In the genomic region with DNA sequence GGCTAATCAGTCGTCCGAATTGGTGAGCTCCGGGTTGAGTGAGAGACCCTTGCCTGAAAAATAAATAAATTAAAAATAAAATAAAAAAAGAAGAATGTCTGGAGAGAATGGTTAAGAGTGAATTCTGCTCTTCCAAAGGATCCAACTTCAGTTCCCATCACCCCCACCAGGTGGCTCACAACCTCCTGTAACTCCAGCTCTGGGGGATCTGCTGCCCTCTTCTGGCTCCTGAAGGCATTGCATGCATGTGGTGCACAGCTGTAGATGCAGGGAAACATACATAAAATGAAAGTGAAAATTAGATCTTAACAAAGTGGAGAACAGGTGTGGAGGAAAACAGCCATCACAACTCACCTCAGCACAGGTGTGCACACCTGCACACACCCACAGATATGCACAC, we compare ENCODE assay signal across 9 mouse cellular contexts. TPM values are rescaled to one million over a fixed set of nuclear protein-coding genes. Genes with fewer than 3 reads are reported as not detected.
DNase-seq lines count a peak whose midpoint lies in the region; ATAC-seq and TF ChIP-seq lines count a peak whose summit lies in the region.
"Had no signal": no experiment of that assay in that cellular context is flagged by ENCODE, and none has a peak within 500 bp of the region (broad histone marks: within the 10 kb centered on the region; RNA-seq: fewer than 3 reads in every experiment).

No protein-coding gene starts in this region.

- no peak overlapping the region for H3K9ac ChIP-seq in hindbrain, embryonic 14.5 days
- no peak overlapping the region for H3K9ac ChIP-seq in hindbrain, embryonic 13.5 days
- H3K9ac ChIP-seq in CH12.LX (ENCODE audit: insufficient read depth, low read depth): no peak overlapping the region
- H3K9ac ChIP-seq in embryonic facial prominence, embryonic 11.5 days (replicated peaks; ENCODE audit: low read length): no peak overlapping the region
- H3K9ac ChIP-seq: neural tube, embryonic 13.5 days had no signal

- H3K27me3 ChIP-seq in hindbrain, embryonic 14.5 days (ENCODE audit: control insufficient read depth, insufficient read depth, low read length): 0 out of 2 replicates have a peak, but pooled peaks cover 3% of the 10 kb centered on the region
- peaks cover 25% of the 10 kb centered on the region; the same call in 1 of the 2 replicates for H3K27me3 ChIP-seq in hindbrain, embryonic 13.5 days
- peaks cover 67% of the 10 kb centered on the region for H3K27me3 ChIP-seq in CH12.LX (replicated peaks)
- H3K27me3 ChIP-seq in embryonic facial prominence, embryonic 11.5 days (ENCODE audit: control insufficient read depth, insufficient read depth, low read length): no peaks in the 10 kb centered on the region

- no peak for TF ChIP-seq EP300 in CH12.LX (IDR thresholded peaks at IDR 0.05; ENCODE audit: low read length)

- 0 out of 2 replicates have a peak, but pooled peaks cover 8% of the 10 kb centered on the region for H3K9me3 ChIP-seq in hindbrain, embryonic 14.5 days (ENCODE audit: control insufficient read depth, low read length)
- 0 out of 2 replicates have a peak, but pooled peaks cover 3% of the 10 kb centered on the region for H3K9me3 ChIP-seq in hindbrain, embryonic 13.5 days
- H3K9me3 ChIP-seq in CH12.LX (replicated peaks; ENCODE audit: low read length): peaks cover 24% of the 10 kb centered on the region
- no peaks in the 10 kb centered on the region for H3K9me3 ChIP-seq in embryonic facial prominence, embryonic 11.5 days (replicated peaks; ENCODE audit: control insufficient read depth, low read length)
- H3K9me3 ChIP-seq: neural tube, embryonic 13.5 days had no signal

- no peak overlapping the region for H3K4me3 ChIP-seq in hindbrain, embryonic 14.5 days (replicated peaks; ENCODE audit: low read length)
- no peak overlapping the region for H3K4me3 ChIP-seq in hindbrain, embryonic 13.5 days
- H3K4me3 ChIP-seq in CH12.LX (replicated peaks in 1 of 3; ENCODE audit: low read depth in 2 of 3, low read length in 2 of 3, poor library complexity in 1 of 3): no peak overlapping the region
- no peak overlapping the region for H3K4me3 ChIP-seq in embryonic facial prominence, embryonic 11.5 days (ENCODE audit: low read depth, low read length)
- H3K4me3 ChIP-seq: neural tube, embryonic 13.5 days had no signal

- no peak overlapping the region for H3K27ac ChIP-seq in hindbrain, embryonic 14.5 days
- no peak overlapping the region for H3K27ac ChIP-seq in hindbrain, embryonic 13.5 days
- no peak overlapping the region for H3K27ac ChIP-seq in CH12.LX (ENCODE audit: insufficient read depth, low read depth)
- no peak overlapping the region for H3K27ac ChIP-seq in embryonic facial prominence, embryonic 11.5 days (replicated peaks; ENCODE audit: low read depth, low read length)
- H3K27ac ChIP-seq: neural tube, embryonic 13.5 days had no signal

- no peak overlapping the region for H3K4me2 ChIP-seq in hindbrain, embryonic 14.5 days (replicated peaks)
- H3K4me2 ChIP-seq in hindbrain, embryonic 13.5 days: no peak overlapping the region
- no peak overlapping the region for H3K4me2 ChIP-seq in CH12.LX (ENCODE audit: insufficient read depth, low read depth, poor library complexity, severe bottlenecking)
- no peak overlapping the region for H3K4me2 ChIP-seq in embryonic facial prominence, embryonic 11.5 days (ENCODE audit: low read depth, low read length)
- H3K4me2 ChIP-seq: neural tube, embryonic 13.5 days had no signal

- peak; percentile 74 for DNase-seq in hindbrain, embryonic 14.5 days (ENCODE audit: low spot score)
- DNase-seq in CH12.LX (ENCODE audit: extremely low read depth): peak; percentile 86
- DNase-seq in adrenal gland, adult 8-10 months: peak; percentile 17
- peak; percentile 72 for DNase-seq in embryonic facial prominence, embryonic 11.5 days (ENCODE audit: low spot score)
- DNase-seq in layer of hippocampus, postnatal 10 days (ENCODE audit: low spot score in 2 of 2): peak; percentile 85 to 89
- peak; percentile 74 for DNase-seq in thymus, postnatal 14 days

- H3K36me3 ChIP-seq in hindbrain, embryonic 14.5 days (replicated peaks; ENCODE audit: control insufficient read depth, insufficient read depth): peaks cover 13% of the 10 kb centered on the region
- peaks cover 24% of the 10 kb centered on the region for H3K36me3 ChIP-seq in hindbrain, embryonic 13.5 days
- H3K36me3 ChIP-seq in CH12.LX (replicated peaks in 1 of 2; ENCODE audit: control insufficient read depth in 1 of 2, insufficient read depth in 1 of 2, low read length in 1 of 2): no peaks in the 10 kb centered on the region
- no peaks in the 10 kb centered on the region for H3K36me3 ChIP-seq in embryonic facial prominence, embryonic 11.5 days (replicated peaks; ENCODE audit: control insufficient read depth, insufficient read depth, low read depth, low read length)

- TF ChIP-seq RAD21 in CH12.LX (IDR thresholded peaks at IDR 0.05; ENCODE audit: low read depth, low read length): peak; percentile 56

- H3K79me2 ChIP-seq in CH12.LX (replicated peaks; ENCODE audit: control insufficient read depth, extremely low read depth, insufficient read depth, poor library complexity, severe bottlenecking): no peaks in the 10 kb centered on the region

- H3K4me1 ChIP-seq in hindbrain, embryonic 14.5 days (replicated peaks; ENCODE audit: control insufficient read depth, insufficient read depth, low read length): no peaks in the 10 kb centered on the region
- H3K4me1 ChIP-seq in hindbrain, embryonic 13.5 days (replicated peaks): peaks cover 8% of the 10 kb centered on the region
- peaks cover 0 to 7% of the 10 kb centered on the region in 2 experiments; a peak in 2 of 4 replicates for H3K4me1 ChIP-seq in CH12.LX (ENCODE audit: control insufficient read depth in 1 of 2, insufficient read depth in 2 of 2)
- no peaks in the 10 kb centered on the region for H3K4me1 ChIP-seq in embryonic facial prominence, embryonic 11.5 days (ENCODE audit: control insufficient read depth, insufficient read depth, low read length)
- H3K4me1 ChIP-seq: neural tube, embryonic 13.5 days had no signal

- no peak for TF ChIP-seq POLR2A in CH12.LX (IDR thresholded peaks at IDR 0.05; ENCODE audit: low read depth, low read length)

- in situ Hi-C loops in CH12.LX (cut with MboI; ENCODE audit: low pct_ligation_motif_present, low pct_unique_long_range_greater_than_20kb, low sequenced_read_pairs): loop anchor here (5.0 kb wide), 1 partner anchor 54 kb away; no protein-coding TSS in a partner anchor

- ATAC-seq in hindbrain, embryonic 14.5 days (ENCODE audit: low FRiP score): no peak
- no peak for ATAC-seq in hindbrain, embryonic 13.5 days (ENCODE audit: low FRiP score)
- no peak for ATAC-seq in embryonic facial prominence, embryonic 11.5 days (replicated peaks; ENCODE audit: insufficient number of reproducible peaks, low FRiP score, low TSS enrichment, low read depth)
- peak; percentile 64 for ATAC-seq in monocyte, adult 5-6 weeks (replicated peaks; ENCODE audit: insufficient number of reproducible peaks, low FRiP score, low TSS enrichment, poor library complexity, severe bottlenecking)

- peak; percentile 97 to 99 for TF ChIP-seq CTCF in CH12.LX (conservative IDR thresholded peaks at IDR 0.05 in 1 of 2, IDR thresholded peaks at IDR 0.05 in 1 of 2; ENCODE audit: low read depth in 2 of 2, low read length in 2 of 2)

- 43% methylated on average over 3 of the region's 3 CpGs for WGBS in hindbrain, embryonic 14.5 days
- WGBS in hindbrain, embryonic 13.5 days: 30% methylated on average over 3 of the region's 3 CpGs
- 29% methylated on average over 3 of the region's 3 CpGs for WGBS in embryonic facial prominence, embryonic 11.5 days

- dilution Hi-C loops in CH12.LX (cut with MboI; ENCODE audit: extremely low pct_ligation_motif_present, extremely low pct_unique_long_range_greater_than_20kb, low sequenced_read_pairs): no loop called here

TF ChIP-seq in CH12.LX, 34 proteins besides CTCF, POLR2A, EP300 and RAD21:
- peak; percentile 66; the same call in 1 of the 2 replicates for TF ChIP-seq TCF12 (IDR thresholded peaks at IDR 0.05; ENCODE audit: low read depth, low read length)
- peak; percentile 56; the same call in 1 of the 2 replicates for TF ChIP-seq NELFE (IDR thresholded peaks at IDR 0.05; ENCODE audit: low read depth, low read length)
- peak; percentile 43; the same call in 1 of the 2 replicates for TF ChIP-seq JUND (conservative IDR thresholded peaks at IDR 0.05; ENCODE audit: low read depth, low read length)
- TF ChIP-seq ZMIZ1 (IDR thresholded peaks at IDR 0.05; ENCODE audit: low read depth, low read length): no peak
- TF ChIP-seq ETS1 (conservative IDR thresholded peaks at IDR 0.05; ENCODE audit: low read depth, low read length): no peak
- peak; percentile 96 for TF ChIP-seq SMC3 (IDR thresholded peaks at IDR 0.05; ENCODE audit: low read depth, low read length)
- TF ChIP-seq MYC (IDR thresholded peaks at IDR 0.05; ENCODE audit: low read depth, low read length): peak; percentile 53; the same call in 1 of the 2 replicates
- TF ChIP-seq TBP (conservative IDR thresholded peaks at IDR 0.05; ENCODE audit: low read depth, low read length): 0 out of 2 replicates have a peak, but pooled peaks have one; percentile 16
- peak; percentile 50; the same call in 1 of the 2 replicates for TF ChIP-seq BHLHE40 (IDR thresholded peaks at IDR 0.05; ENCODE audit: low read depth, low read length)
- no peak for TF ChIP-seq ZNF384 (IDR thresholded peaks at IDR 0.05; ENCODE audit: low read depth, low read length)
- TF ChIP-seq IRF4 (IDR thresholded peaks at IDR 0.05; ENCODE audit: low read depth, low read length): no peak

RNA-seq across cellular contexts. Expression of a gene that starts 22.0 kb away (rescaled TPM):
- 90.1 and 93.1 TPM in 2 replicates for polyA plus RNA-seq in hindbrain, embryonic 14.5 days (2014; fragmentation: Nextera tagmentation; extraction: Ambion mirVana)
- polyA plus RNA-seq in hindbrain, embryonic 13.5 days (2015; fragmentation: Nextera tagmentation; extraction: Ambion mirVana): 87.0 and 90.0 TPM in 2 replicates
- total RNA-seq in CH12.LX (2012; rRNA removed) (0.17 and 0.21 TPM in 2 replicates), CH12.LX (2014; rRNA removed) (not detected in 2 replicates)
- 0.21 and 0.31 TPM in 2 replicates for polyA plus RNA-seq in CH12.LX (2012; ENCODE audit: insufficient read length, low read depth)
- total RNA-seq in adrenal gland, adult 8-10 months (2022): 1 to 10 TPM; 3.2 to 6.1 (median 4.6) TPM
- polyA plus RNA-seq in embryonic facial prominence, embryonic 11.5 days (2014; fragmentation: Nextera tagmentation; extraction: Ambion mirVana): 4.1 and 4.3 TPM in 2 replicates
- total RNA-seq in layer of hippocampus, postnatal 10 days (2021): 100 to 1,000 TPM; 155 TPM
- total RNA-seq in monocyte, adult 5-6 weeks (2017): not detected in 3 replicates

Comparison
In these comparisons a context has a peak if more than half of its experiments do, and no peak if none do; other contexts are left out.
1. DNase-seq: peak in every context shown above with its lines; median percentile 87 in layer of hippocampus, postnatal 10 days; 86 in CH12.LX; 74 in hindbrain, embryonic 14.5 days; 74 in thymus, postnatal 14 days; 72 in embryonic facial prominence, embryonic 11.5 days; 17 in adrenal gland, adult 8-10 months.
2. RNA of a gene that starts 22.0 kb away (total RNA-seq): 155 TPM in layer of hippocampus, postnatal 10 days; 3.2 to 6.1 TPM in adrenal gland, adult 8-10 months, 0.17 to 0.21 TPM in CH12.LX and not detected in monocyte, adult 5-6 weeks; every median in the first group is over 10 times any median in the second.